Mouse (Mus musculus) bone marrow macrophage, adult 2 months (primary cell): ENCODE measurements at regions not wholly inside any gene's neighbourhood (a gene's known extent, or its start where the extent isn't known, plus 50 kb on each side); places are given as distances from the start of the nearest gene placed in this dataset.

Experiments used
- CTCF ChIP-seq: IDR thresholded peaks from 2 replicates; pipeline ENCODE4 v1.5.1; 2012; ENCODE audit warnings: low read depth, mild to moderate bottlenecking, low read length, moderate library complexity
- POLR2A ChIP-seq: IDR thresholded peaks from 2 replicates; pipeline ENCODE4 v1.6.1; 2012; ENCODE audit warnings: mild to moderate bottlenecking, low read depth, low read length, borderline replicate concordance

GRCm38 (mm10) chr7:36265163-36265823 lies 432.6 kb upstream of the Tshz3 start:
- TF ChIP-seq CTCF: no peak
- TF ChIP-seq POLR2A: no peak
